Mouse (Mus musculus): ENCODE results near the gene Mpv17l2. TPM values are rescaled to one million over a fixed set of nuclear protein-coding genes. Genes with fewer than 3 reads are reported as not detected.

Gene Mpv17l2
- polyA plus RNA-seq, 1 experiment = 99.7 TPM

DNA sequence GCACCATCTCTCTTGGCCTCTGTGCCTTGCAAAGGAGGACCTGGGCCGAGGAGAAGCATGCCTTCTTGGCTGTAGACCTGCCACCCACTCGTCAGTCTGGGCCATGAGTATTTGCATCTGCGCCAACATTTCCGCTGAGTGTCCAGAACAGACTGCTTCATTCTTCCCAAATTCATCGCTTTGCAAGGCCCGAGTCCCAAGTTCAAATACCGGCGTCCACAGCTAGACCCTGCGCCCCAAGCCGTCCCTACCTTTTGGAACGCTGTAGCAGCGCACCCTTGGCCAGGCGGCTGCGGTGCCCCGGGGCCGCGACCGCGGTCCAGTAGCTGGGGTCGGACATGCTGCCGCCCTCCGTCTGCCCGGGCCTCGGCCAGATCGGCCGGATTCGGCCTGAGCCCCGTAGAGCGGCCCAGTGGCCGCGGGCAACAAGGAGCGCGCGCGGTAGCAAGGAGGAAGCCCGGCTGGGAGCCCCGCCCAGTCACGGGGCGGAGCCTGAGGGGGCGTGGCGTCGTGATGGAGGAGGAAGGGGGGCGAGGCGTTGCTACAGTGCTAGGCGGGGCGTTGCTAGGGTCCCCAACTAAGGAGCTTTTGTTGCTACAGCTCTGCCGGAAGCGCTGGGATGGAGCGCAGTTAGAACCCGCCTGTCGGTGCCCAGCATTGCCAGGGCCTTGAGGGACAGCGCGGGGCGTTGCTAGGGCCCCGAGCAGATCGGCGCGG is 31.4 kb upstream of the Mpv17l2 start:
- no peak for TF ChIP-seq GATA1 (IDR thresholded peaks at IDR 0.05; ENCODE audit: borderline replicate concordance, low read length)
- TF ChIP-seq FLI1 (IDR thresholded peaks at IDR 0.05; ENCODE audit: low read length) = no peak
- Histone ChIP-seq H3K4me3 (replicated peaks) (peak overlapping the region; percentile 92), H3K9me3 (no peaks in the 10 kb centered on the region), H3K4me1 (peaks cover 92% of the 10 kb centered on the region), H3K36me3 (replicated peaks; ENCODE audit: low read length) (peaks cover 87% of the 10 kb centered on the region), H3K27me3 (replicated peaks) (no peaks in the 10 kb centered on the region)

DNA sequence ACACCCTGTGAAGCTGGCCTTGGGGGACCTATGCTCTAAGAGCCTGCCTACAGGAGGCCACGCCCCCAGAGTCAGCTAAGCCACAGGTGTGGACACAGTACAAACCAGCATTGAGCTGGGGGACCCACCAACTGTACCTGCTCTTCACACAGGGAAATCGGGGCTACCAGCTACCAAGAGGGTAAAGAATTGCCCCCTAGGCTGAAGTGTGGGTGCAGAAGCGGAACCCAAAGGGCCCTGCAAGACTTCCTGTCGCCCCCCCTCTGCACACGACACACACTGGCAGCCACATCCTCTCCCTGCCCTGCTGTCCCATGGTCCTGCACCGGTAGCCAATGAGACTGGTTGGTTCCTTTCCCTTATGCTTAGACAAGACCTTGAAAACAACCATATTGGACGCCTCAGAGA is 30.6 kb upstream of the Mpv17l2 start:
- no peak for TF ChIP-seq GATA1 (IDR thresholded peaks at IDR 0.05; ENCODE audit: borderline replicate concordance, low read length)
- no peak for TF ChIP-seq FLI1 (IDR thresholded peaks at IDR 0.05; ENCODE audit: low read length)
- peaks cover 84% of the 10 kb centered on the region for H3K4me1 ChIP-seq
- peaks cover 91% of the 10 kb centered on the region for H3K36me3 ChIP-seq (replicated peaks; ENCODE audit: low read length)

DNA sequence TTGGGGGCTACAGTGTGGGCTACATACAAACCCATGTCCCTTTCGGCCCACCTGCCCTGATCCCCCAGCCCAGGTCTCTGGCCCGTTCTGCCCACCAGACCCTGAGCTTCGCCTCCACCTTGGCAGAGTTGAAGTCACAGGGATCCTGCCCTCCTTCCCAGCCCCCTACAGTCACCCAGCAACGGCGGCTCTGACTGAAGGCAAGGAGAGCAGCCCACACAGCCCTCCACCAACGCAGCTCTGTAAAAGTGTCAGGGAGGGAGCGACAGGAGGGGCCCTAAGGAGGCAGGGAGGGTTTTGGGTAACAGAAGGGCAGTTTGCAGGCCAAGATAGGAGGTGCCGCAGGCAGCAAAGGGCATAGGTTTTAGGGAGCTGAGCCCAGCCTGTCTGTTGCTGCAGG is 30.1 kb upstream of the Mpv17l2 start:
- no peaks in the 10 kb centered on the region for H3K27me3 ChIP-seq (replicated peaks)
- H3K9me3 ChIP-seq = no peaks in the 10 kb centered on the region
- TF ChIP-seq FLI1 (IDR thresholded peaks at IDR 0.05; ENCODE audit: low read length) = no peak
- TF ChIP-seq GATA1 (IDR thresholded peaks at IDR 0.05; ENCODE audit: borderline replicate concordance, low read length) = no peak
- H3K4me1 ChIP-seq = peaks cover 84% of the 10 kb centered on the region
- H3K4me3 ChIP-seq (replicated peaks) = peak overlapping the region; percentile 92
- peaks cover 91% of the 10 kb centered on the region for H3K36me3 ChIP-seq (replicated peaks; ENCODE audit: low read length)

More for the DNA sequence above, 30.6 kb upstream of the Mpv17l2 start:
- Histone ChIP-seq H3K4me3 (replicated peaks) (peak overlapping the region; percentile 92), H3K27me3 (replicated peaks) (no peaks in the 10 kb centered on the region), H3K9me3 (no peaks in the 10 kb centered on the region)

DNA sequence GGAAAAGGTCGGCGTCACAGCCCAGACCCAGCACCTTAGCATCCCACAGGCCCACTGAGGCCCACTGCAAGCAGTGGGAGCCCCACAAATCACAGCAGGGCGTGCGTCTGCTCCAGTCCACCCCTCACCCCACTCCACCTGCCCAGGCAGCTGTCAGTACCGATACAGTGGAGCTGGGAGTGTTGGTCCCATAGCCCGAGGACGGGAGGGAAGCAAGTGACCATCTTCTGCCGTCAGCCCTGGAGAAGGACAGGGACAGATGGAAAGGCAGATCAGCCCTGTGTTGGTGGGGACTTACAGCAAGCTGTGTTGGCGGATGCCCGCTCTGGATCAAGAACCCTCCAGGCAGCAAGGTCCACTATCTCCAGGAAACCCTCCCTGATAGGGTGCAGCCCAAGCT is 28.3 kb upstream of the Mpv17l2 start:
- peaks cover 93% of the 10 kb centered on the region for H3K36me3 ChIP-seq (replicated peaks; ENCODE audit: low read length)
- no peaks in the 10 kb centered on the region for H3K27me3 ChIP-seq (replicated peaks)
- TF ChIP-seq FLI1 (IDR thresholded peaks at IDR 0.05; ENCODE audit: low read length) (no peak), GATA1 (IDR thresholded peaks at IDR 0.05; ENCODE audit: borderline replicate concordance, low read length) (no peak)
- no peaks in the 10 kb centered on the region for H3K9me3 ChIP-seq
- H3K4me3 ChIP-seq (replicated peaks) = no peak overlapping the region
- H3K4me1 ChIP-seq = peaks cover 80% of the 10 kb centered on the region

DNA sequence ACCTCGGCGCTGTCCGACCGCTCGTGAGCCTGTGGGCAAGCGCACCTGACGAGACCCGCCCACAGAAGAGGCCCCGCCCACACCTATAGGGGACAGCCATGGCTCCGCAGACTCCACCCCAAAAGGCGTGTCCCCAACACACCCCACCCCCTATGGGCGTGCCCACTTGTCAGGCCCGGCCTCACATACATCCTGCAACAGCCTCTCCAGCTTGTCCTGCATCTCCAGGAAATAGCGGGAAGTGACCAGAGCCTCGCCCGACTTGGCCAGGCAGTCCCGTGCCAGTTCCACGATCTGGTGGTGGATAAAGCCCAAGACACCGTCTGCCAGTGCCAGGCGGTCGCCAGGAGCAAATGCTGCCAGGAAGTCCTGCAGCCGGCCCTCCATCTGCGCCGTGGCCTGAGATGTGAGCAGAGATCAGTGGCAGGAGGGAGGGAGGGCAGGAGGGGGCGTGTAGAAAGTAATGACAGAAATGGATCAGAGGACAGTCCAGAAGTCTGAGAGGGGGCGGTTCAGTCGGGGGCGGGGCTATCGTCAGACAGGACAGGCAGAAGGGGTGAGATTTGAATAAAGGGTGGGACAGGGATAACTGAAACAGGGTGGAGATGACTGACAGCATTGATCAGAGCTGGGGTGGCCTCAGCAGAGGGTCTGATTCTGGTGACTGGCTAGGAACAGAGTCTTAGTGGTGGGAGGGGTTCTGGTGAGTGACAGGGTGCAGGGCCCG is 27.4 kb upstream of the Mpv17l2 start:
- H3K36me3 ChIP-seq (replicated peaks; ENCODE audit: low read length) = peaks cover 93% of the 10 kb centered on the region
- H3K27me3 ChIP-seq (replicated peaks) = no peaks in the 10 kb centered on the region
- no peaks in the 10 kb centered on the region for H3K9me3 ChIP-seq
- TF ChIP-seq FLI1 (IDR thresholded peaks at IDR 0.05; ENCODE audit: low read length) = no peak
- peaks cover 74% of the 10 kb centered on the region for H3K4me1 ChIP-seq
- no peak overlapping the region for H3K4me3 ChIP-seq (replicated peaks)

DNA sequence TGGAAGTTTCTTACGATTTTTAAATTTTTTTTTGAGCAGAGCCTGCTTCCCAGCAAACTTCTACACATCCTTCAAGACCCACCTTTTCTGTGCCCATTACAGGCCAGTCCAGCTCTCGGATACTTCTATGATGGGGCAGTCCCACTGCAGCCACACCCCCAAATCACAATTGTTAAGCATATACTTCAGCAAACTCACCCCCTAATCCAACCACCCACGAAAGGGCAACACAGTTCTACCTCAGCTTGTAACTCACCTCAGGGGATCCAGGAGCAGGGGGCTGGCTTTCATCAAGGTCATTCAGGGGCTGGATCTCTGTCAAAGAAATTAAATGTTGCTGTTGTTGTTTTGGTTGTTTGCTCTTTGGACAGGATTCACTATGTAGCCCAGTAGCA is 26.3 kb upstream of the Mpv17l2 start:
- no peak overlapping the region for H3K4me3 ChIP-seq (replicated peaks)
- no peaks in the 10 kb centered on the region for H3K9me3 ChIP-seq
- peaks cover 64% of the 10 kb centered on the region for H3K4me1 ChIP-seq
- peaks cover 99% of the 10 kb centered on the region for H3K36me3 ChIP-seq (replicated peaks; ENCODE audit: low read length)
- H3K27me3 ChIP-seq (replicated peaks) = no peaks in the 10 kb centered on the region
- TF ChIP-seq GATA1 (IDR thresholded peaks at IDR 0.05; ENCODE audit: borderline replicate concordance, low read length) (no peak), FLI1 (IDR thresholded peaks at IDR 0.05; ENCODE audit: low read length) (no peak)

DNA sequence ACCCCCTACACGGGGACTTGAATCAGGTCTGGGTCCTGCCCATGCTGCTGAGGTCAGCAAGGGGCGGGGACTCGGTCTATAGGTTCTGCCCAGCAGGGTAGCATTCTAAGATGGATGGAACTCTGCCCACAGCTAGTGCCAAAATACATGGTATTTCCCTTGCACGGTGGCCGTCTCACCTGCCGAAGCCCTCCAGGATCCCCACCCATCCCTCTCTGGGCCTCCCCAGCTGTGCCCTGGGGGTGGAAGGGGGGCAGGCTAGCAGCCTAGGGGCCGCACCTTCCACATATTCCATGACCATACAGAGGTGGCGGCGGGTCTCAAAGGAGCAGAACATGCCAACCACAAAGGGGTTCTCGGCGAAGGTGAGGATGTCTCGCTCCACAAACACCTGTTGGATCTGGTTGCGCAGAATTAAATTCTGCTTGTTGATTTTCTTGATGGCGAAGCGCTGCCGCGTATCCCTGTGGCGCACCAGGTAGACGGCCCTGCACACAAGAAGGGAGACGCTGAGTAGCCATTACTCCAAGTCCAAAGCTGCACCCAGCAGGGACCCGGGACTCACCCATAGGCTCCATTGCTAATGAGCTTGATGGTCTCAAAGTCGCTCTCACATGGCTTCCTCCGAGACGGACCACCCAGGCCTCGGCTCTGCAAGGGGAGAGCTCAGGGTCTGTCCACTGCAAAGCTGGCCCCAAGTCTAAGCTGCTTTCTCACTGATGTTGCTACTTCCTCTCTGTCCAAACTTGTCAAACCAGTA is 25.7 kb upstream of the Mpv17l2 start:
- Histone ChIP-seq H3K9me3 (no peaks in the 10 kb centered on the region), H3K4me3 (replicated peaks) (no peak overlapping the region), H3K36me3 (replicated peaks; ENCODE audit: low read length) (peaks cover 99% of the 10 kb centered on the region), H3K4me1 (peaks cover 58% of the 10 kb centered on the region), H3K27me3 (replicated peaks) (no peaks in the 10 kb centered on the region)
- TF ChIP-seq GATA1 (IDR thresholded peaks at IDR 0.05; ENCODE audit: borderline replicate concordance, low read length) (no peak), FLI1 (IDR thresholded peaks at IDR 0.05; ENCODE audit: low read length) (no peak)

DNA sequence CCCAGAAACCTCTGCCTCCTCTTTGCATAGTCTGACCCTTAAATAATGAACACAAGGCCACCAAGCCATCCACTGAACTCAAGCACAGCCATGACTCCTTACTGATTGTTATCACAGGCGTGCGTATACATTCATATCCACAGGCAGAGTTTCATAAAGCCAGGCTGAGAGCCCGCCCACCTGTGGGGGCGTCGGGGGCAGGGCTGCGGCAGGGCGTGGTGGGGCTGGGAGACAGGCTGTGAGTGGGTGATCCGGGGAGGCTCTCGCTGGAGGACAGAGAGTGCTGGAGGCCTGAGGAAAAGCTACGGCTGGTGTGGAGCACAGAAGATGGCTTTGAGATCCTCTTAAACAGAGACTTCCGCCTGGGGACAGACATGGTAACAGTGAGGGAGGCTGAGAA is 19.3 kb upstream of the Mpv17l2 start:
- Histone ChIP-seq H3K27me3 (replicated peaks) (no peaks in the 10 kb centered on the region), H3K4me3 (replicated peaks) (no peak overlapping the region), H3K4me1 (peaks cover 67% of the 10 kb centered on the region), H3K36me3 (replicated peaks; ENCODE audit: low read length) (peaks cover 77% of the 10 kb centered on the region), H3K9me3 (no peaks in the 10 kb centered on the region)
- TF ChIP-seq FLI1 (IDR thresholded peaks at IDR 0.05; ENCODE audit: low read length) (no peak), GATA1 (IDR thresholded peaks at IDR 0.05; ENCODE audit: borderline replicate concordance, low read length) (no peak)

DNA sequence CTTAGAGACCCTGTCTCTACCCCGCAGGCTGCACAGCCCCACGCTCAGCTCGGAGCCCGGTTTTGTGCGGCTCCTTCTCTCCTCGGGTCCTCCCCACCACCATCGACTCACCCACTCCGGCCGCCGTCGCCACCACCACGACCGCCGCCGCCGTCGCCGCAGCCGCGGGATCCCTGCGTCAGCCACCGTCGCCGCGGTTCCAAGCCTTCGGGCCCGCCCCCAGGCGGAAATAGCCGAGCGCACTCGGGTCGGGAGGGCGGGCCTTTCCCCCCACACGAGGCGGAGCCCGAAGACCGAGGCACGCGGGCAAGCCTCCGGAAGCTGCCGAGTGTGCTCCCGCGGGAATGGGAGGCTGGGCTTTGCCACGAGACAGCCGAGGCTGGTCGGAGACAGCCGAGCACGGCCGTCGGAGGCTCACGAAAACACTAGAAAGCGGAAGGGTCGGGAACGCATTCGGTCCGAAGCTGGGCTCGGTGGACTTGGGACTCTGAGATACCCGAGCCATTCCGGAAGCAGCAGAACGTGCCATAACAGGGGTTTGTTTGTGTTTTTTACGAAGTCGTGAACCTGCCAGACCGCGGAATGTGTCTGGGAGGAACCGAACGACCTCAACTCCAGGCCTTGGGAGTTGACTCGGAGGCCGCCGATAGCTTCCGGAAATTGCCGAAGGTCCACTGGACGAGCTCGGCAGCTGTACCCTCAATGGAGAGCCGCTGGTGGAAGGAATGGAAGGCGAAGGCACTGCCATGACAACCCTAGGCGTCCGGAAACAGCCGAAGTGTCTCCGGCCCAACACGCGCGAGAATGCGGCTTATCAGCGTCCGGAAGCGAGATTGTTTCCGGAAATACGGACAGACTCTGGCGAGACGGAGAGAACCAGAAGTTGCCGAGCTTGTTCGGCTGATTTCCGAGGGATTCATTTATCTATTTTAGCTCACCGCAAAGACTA is 16.0 kb upstream of the Mpv17l2 start, which contains the start of gene Pik3r2:
Pik3r2 (minus strand) TSS at position 218 of the 949 bp plus-strand sequence.
- Histone ChIP-seq H3K4me3 (replicated peaks) (peak within 1 kb of the TSS; percentile 97), H3K4me1 (peaks cover 85% of the 10 kb centered on the region), H3K9me3 (no peaks in the 10 kb centered on the region), H3K36me3 (replicated peaks; ENCODE audit: low read length) (peaks cover 77% of the 10 kb centered on the region), H3K27me3 (replicated peaks) (no peaks in the 10 kb centered on the region)
- TF ChIP-seq FLI1 (IDR thresholded peaks at IDR 0.05; ENCODE audit: low read length) = peak; percentile 83
- TF ChIP-seq GATA1 (IDR thresholded peaks at IDR 0.05; ENCODE audit: borderline replicate concordance, low read length) = peak; percentile 91

All from megakaryocyte, embryonic 14.5 days (primary cell).